Mouse (Mus musculus): ENCODE results near the gene Gckr. TPM values are rescaled to one million over a fixed set of nuclear protein-coding genes. Genes with fewer than 3 reads are reported as not detected.

Gckr gene
- polyA plus RNA-seq, 1 experiment from 2014 or later, result 0.08 TPM

DNA sequence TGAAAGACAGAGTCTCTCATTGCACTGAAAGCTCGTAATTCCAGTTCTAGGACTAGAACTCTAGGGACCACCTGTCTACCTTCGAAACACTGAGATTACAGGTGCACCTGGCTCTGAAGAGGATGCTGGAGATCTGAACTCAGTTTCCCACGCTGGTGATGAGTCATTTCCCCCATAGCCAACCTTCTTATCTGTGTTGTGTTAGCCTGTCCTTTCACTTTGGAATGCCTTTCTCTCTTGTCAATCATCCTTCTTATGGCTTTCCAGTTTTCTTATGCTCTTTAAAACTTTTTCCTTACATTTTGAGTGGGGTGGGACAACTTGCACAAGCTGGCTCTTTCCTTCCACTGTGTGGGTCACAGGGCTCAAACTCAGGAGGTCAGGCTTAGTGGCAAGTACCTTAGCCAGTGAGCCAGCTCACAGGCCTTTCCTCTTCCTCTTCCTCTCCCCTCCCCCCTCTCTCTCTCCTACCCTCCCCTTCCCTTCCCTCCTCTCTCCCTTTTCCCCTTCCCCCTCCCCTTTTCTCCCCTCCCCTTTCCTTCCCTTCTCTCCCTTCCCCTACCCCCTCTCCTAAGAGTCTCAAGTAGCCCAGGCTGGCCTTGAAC, 7.5 kb upstream of the Gckr start:
- DNase-seq (ENCODE audit: low spot score) (no peak), ATAC-seq (ENCODE audit: low FRiP score, low TSS enrichment) (no peak)
- H3K27me3 ChIP-seq (ENCODE audit: control insufficient read depth, insufficient read depth, low read length), result no peaks in the 10 kb centered on the region
- H3K4me1 ChIP-seq (replicated peaks; ENCODE audit: control insufficient read depth, insufficient read depth), result no peaks in the 10 kb centered on the region
- H3K4me2 ChIP-seq (replicated peaks; ENCODE audit: low read depth), result peak overlapping the region; percentile 69; the same call in 1 of the 2 replicates
- H3K36me3 ChIP-seq (ENCODE audit: control insufficient read depth, insufficient read depth, low read length), result peaks cover 12% of the 10 kb centered on the region
- H3K27ac ChIP-seq (replicated peaks), result no peak overlapping the region
- WGBS, result 70% methylated on average over 3 of the region's 3 CpGs
- H3K9me3 ChIP-seq (ENCODE audit: control insufficient read depth, low read length), result no peaks in the 10 kb centered on the region
- H3K4me3 ChIP-seq (ENCODE audit: low read depth, low read length), result no peak overlapping the region
- H3K9ac ChIP-seq (ENCODE audit: low read length), result no peak overlapping the region
- TF ChIP-seq CTCF (IDR thresholded peaks at IDR 0.05; ENCODE audit: low read depth), result no peak
- no peak for TF ChIP-seq EP300 (optimal IDR thresholded peaks at IDR 0.05)

DNA sequence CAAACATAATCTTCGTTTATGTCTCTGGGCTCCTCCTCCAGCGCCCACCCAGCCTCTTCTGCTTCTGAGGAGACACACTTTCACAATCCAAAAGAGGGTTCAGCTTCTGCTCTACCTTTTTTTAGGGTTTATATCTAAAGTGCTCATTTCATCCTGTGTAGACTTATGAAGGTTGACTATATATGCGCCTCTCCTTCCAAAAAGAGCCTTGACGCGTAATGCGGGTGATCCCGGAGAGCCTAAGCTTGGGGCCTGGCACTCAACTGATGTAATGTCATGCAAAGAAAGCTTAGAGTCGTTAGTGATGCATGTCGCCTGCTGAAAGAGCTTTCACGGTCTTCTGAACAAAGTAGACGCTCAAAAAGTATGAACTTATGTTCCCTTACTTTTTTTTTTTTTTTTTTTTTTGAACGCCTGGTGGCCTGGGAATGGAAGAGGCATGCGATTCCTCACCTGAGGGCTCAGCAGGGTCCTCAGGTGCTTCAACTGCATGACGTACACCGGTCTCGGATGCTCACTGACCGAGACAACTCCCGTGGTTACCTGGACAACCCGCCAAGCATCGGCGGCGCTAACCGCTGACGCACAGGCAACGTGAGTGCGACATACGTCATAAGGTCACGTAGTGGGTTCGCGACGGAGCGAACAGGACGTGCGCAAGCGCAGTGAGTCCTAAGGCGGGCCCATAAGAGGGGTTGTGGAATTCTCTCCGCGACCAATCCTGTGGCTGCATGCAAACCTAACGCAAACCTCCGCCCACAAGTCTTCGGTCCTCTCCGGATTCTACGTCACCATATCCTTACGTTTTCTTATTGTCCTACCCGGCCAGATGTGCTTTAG, 6.5 kb upstream of the Gckr start, which contains the start of gene Ift172:
Gene Ift172, minus strand, starts transcription at position 596 of the 840 bp plus-strand sequence.
- TF ChIP-seq EP300 (optimal IDR thresholded peaks at IDR 0.05) (no peak), CTCF (IDR thresholded peaks at IDR 0.05; ENCODE audit: low read depth) (no peak)
- Histone ChIP-seq H3K27ac (replicated peaks) (peak within 1 kb of the TSS; percentile 78), H3K9ac (ENCODE audit: low read length) (peak within 1 kb of the TSS; percentile 55), H3K27me3 (ENCODE audit: control insufficient read depth, insufficient read depth, low read length) (no peaks in the 10 kb centered on the region), H3K4me1 (replicated peaks; ENCODE audit: control insufficient read depth, insufficient read depth) (0 out of 2 replicates have a peak, but pooled peaks cover 3% of the 10 kb centered on the region), H3K4me2 (replicated peaks; ENCODE audit: low read depth) (peak within 1 kb of the TSS; percentile 69), H3K9me3 (ENCODE audit: control insufficient read depth, low read length) (no peaks in the 10 kb centered on the region), H3K4me3 (ENCODE audit: low read depth, low read length) (peak within 1 kb of the TSS; percentile 42), H3K36me3 (ENCODE audit: control insufficient read depth, insufficient read depth, low read length) (peaks cover 7% of the 10 kb centered on the region)
- ATAC-seq (ENCODE audit: low FRiP score, low TSS enrichment) (peak; percentile 96), DNase-seq (ENCODE audit: low spot score) (peak; percentile 96)
- 2% methylated on average over 45 of the region's 45 CpGs for WGBS

DNA sequence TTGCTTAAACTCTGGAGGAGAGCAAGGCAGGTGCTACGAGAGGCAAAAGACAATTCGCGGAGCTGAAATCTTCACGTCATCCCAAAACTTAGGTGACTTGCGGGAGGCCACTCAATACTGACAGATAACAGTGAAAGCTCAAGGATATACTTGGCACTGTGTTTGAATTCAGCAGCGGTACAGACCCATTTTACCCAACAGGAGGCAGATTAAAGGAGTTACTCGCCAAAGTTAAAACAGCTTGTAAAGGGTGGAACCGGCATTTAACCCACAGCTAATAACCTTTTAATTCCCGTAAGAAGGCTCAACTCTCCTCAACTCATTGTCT, 5.9 kb upstream of the Gckr start:
- peak; percentile 33; the same call in 1 of the 2 replicates for TF ChIP-seq CTCF (IDR thresholded peaks at IDR 0.05; ENCODE audit: low read depth)
- no peak for TF ChIP-seq EP300 (optimal IDR thresholded peaks at IDR 0.05)
- Histone ChIP-seq H3K4me3 (ENCODE audit: low read depth, low read length) (peak overlapping the region; percentile 42), H3K27ac (replicated peaks) (peak overlapping the region; percentile 78)

DNA sequence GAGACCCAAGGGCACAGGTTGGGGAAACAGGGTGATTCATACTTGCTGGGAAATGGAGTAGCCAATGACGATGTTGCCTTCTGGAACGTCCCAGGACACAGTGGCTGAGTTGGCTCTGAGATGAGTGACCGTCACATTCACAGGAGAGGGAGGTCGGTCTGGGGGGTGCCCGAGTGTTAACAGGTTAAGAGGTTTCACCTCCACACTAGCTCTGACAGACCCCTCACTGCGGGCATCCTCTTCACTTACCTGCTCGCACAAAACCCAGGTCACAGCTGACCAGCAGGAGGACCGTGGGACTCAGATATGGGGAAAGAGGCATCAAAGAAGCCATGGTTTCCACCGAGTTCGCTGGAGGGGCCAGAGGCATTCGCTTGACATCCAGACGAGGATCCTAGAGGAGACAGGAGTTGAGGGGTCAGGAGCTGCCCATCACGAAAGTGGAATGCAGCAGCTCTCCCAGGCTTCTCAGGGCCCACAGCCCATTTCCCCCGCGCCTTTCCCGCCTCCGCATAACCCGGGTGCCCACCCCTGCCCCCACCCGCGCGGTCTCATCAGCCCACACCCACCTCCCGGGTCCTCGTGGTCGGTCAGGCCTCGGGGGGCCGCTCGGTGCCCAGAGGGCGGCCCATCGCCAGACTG, 2.2 kb upstream of the Gckr start:
- DNase-seq (ENCODE audit: low spot score), result no peak
- Histone ChIP-seq H3K4me3 (ENCODE audit: low read depth, low read length) (peak overlapping the region; percentile 68), H3K27me3 (ENCODE audit: control insufficient read depth, insufficient read depth, low read length) (no peaks in the 10 kb centered on the region), H3K9ac (ENCODE audit: low read length) (peak overlapping the region; percentile 73), H3K27ac (replicated peaks) (no peak overlapping the region), H3K9me3 (ENCODE audit: control insufficient read depth, low read length) (no peaks in the 10 kb centered on the region), H3K36me3 (ENCODE audit: control insufficient read depth, insufficient read depth, low read length) (no peaks in the 10 kb centered on the region), H3K4me2 (replicated peaks; ENCODE audit: low read depth) (peak overlapping the region; percentile 94), H3K4me1 (replicated peaks; ENCODE audit: control insufficient read depth, insufficient read depth) (0 out of 2 replicates have a peak, but pooled peaks cover 3% of the 10 kb centered on the region)
- ATAC-seq (ENCODE audit: low FRiP score, low TSS enrichment), result no peak
- WGBS, result 9% methylated on average over 25 of the region's 29 CpGs
- no peak for TF ChIP-seq EP300 (optimal IDR thresholded peaks at IDR 0.05)
- no peak for TF ChIP-seq CTCF (IDR thresholded peaks at IDR 0.05; ENCODE audit: low read depth)

More for the DNA sequence above, 5.9 kb upstream of the Gckr start:
- 3% methylated on average over 9 of the region's 9 CpGs for WGBS
- DNase-seq (ENCODE audit: low spot score), result no peak
- no peaks in the 10 kb centered on the region for H3K27me3 ChIP-seq (ENCODE audit: control insufficient read depth, insufficient read depth, low read length)
- H3K9ac ChIP-seq (ENCODE audit: low read length), result peak overlapping the region; percentile 55
- H3K9me3 ChIP-seq (ENCODE audit: control insufficient read depth, low read length), result no peaks in the 10 kb centered on the region
- peaks cover 2% of the 10 kb centered on the region; the same call in 1 of the 2 replicates for H3K36me3 ChIP-seq (ENCODE audit: control insufficient read depth, insufficient read depth, low read length)
- H3K4me2 ChIP-seq (replicated peaks; ENCODE audit: low read depth), result peak overlapping the region; percentile 69
- 0 out of 2 replicates have a peak, but pooled peaks cover 3% of the 10 kb centered on the region for H3K4me1 ChIP-seq (replicated peaks; ENCODE audit: control insufficient read depth, insufficient read depth)
- ATAC-seq (ENCODE audit: low FRiP score, low TSS enrichment), result no peak

DNA sequence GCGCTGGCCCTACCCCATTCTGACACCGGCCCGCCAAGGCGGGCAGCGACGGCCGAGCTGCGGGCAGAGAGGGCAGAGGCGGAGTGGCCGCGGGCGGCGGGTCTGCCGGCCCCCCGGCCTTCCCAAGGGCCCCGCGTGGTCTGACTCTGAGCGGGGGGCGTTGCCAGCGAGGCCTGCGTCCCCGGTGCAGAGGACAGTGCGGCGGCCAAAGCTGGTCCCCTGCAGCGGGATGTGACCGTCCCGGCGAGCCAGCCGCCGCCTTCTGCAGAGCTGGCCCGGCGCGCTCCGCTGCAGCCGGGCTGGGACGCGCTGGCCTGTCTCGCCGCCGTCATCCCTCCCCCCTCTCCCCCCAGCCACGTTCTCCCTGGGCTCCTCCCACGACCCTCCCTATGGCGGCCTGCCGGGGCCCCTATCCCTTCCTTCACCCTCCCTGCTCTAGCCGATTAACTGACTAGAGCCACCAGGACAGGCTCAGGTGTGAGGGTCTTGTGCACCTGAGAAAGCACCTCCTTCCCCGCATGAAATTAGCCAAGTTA, 1.6 kb upstream of the Gckr start, which contains the start of gene Fndc4:
Gene Fndc4, minus strand, starts transcription at position 475 of the 536 bp plus-strand sequence.
- WGBS, result under 1% methylated on average over 26 of the region's 46 CpGs
- Histone ChIP-seq H3K27ac (replicated peaks) (no peak within 1 kb of the TSS), H3K9me3 (ENCODE audit: control insufficient read depth, low read length) (no peaks in the 10 kb centered on the region), H3K27me3 (ENCODE audit: control insufficient read depth, insufficient read depth, low read length) (no peaks in the 10 kb centered on the region), H3K9ac (ENCODE audit: low read length) (peak within 1 kb of the TSS; percentile 73), H3K4me2 (replicated peaks; ENCODE audit: low read depth) (peak within 1 kb of the TSS; percentile 94), H3K4me1 (replicated peaks; ENCODE audit: control insufficient read depth, insufficient read depth) (0 out of 2 replicates have a peak, but pooled peaks cover 3% of the 10 kb centered on the region), H3K36me3 (ENCODE audit: control insufficient read depth, insufficient read depth, low read length) (no peaks in the 10 kb centered on the region), H3K4me3 (ENCODE audit: low read depth, low read length) (peak within 1 kb of the TSS; percentile 68)
- DNase-seq (ENCODE audit: low spot score) (peak; percentile 54), ATAC-seq (ENCODE audit: low FRiP score, low TSS enrichment) (no peak)
- TF ChIP-seq CTCF (IDR thresholded peaks at IDR 0.05; ENCODE audit: low read depth) (no peak), EP300 (optimal IDR thresholded peaks at IDR 0.05) (no peak)
